In genomic region chr6:21998131-21998530, GRCm38 (mm10) we compare ENCODE assay signal across 11 mouse cellular contexts. TPM values are rescaled to one million over a fixed set of nuclear protein-coding genes. Genes with fewer than 3 reads are reported as not detected.
DNase-seq lines count a peak whose midpoint lies in the region; ATAC-seq and TF ChIP-seq lines count a peak whose summit lies in the region.
"Had no signal": no experiment of that assay in that cellular context is flagged by ENCODE, and none has a peak within 500 bp of the region (broad histone marks: within the 10 kb centered on the region; RNA-seq: fewer than 3 reads in every experiment).

No protein-coding gene starts in this region.

- WGBS in forebrain, embryonic 10.5 days: 84% methylated on average over 4 of the region's 4 CpGs
- 76% methylated on average over 4 of the region's 4 CpGs for WGBS in forebrain, embryonic 11.5 days
- 32% methylated on average over 4 of the region's 4 CpGs for WGBS in kidney, embryonic 15.5 days

- H3K4me1 ChIP-seq in forebrain, embryonic 10.5 days: peaks cover 28% of the 10 kb centered on the region
- H3K4me1 ChIP-seq in forebrain, embryonic 11.5 days (replicated peaks; ENCODE audit: control insufficient read depth, insufficient read depth, low read length): no peaks in the 10 kb centered on the region
- peaks cover 60% of the 10 kb centered on the region for H3K4me1 ChIP-seq in kidney, embryonic 15.5 days
- peaks cover 8% of the 10 kb centered on the region for H3K4me1 ChIP-seq in embryonic fibroblast, embryonic 13.5 days (ENCODE audit: control insufficient read depth, insufficient read depth, low read length)
- H3K4me1 ChIP-seq: hindbrain, embryonic 15.5 days had no signal

- H3K27me3 ChIP-seq in forebrain, embryonic 10.5 days (ENCODE audit: poor library complexity, severe bottlenecking): peaks cover 26% of the 10 kb centered on the region
- no peaks in the 10 kb centered on the region for H3K27me3 ChIP-seq in forebrain, embryonic 11.5 days (ENCODE audit: control insufficient read depth, insufficient read depth, low read length)
- H3K27me3 ChIP-seq in kidney, embryonic 15.5 days: no peaks in the 10 kb centered on the region
- H3K27me3 ChIP-seq: hindbrain, embryonic 15.5 days had no signal

- H3K9me3 ChIP-seq in forebrain, embryonic 10.5 days: no peaks in the 10 kb centered on the region
- no peaks in the 10 kb centered on the region for H3K9me3 ChIP-seq in forebrain, embryonic 11.5 days (ENCODE audit: control insufficient read depth, low read length)
- H3K9me3 ChIP-seq in kidney, embryonic 15.5 days (replicated peaks): no peaks in the 10 kb centered on the region
- H3K9me3 ChIP-seq: hindbrain, embryonic 15.5 days had no signal

- no peak for ATAC-seq in forebrain, embryonic 11.5 days (replicated peaks; ENCODE audit: low FRiP score)
- no peak for ATAC-seq in kidney, embryonic 15.5 days (replicated peaks; ENCODE audit: low FRiP score)
- ATAC-seq in megakaryocyte progenitor cell, adult 5-6 weeks (replicated peaks; ENCODE audit: poor library complexity): peak; percentile 68

- DNase-seq in forebrain, embryonic 10.5 days (ENCODE audit: extremely low spot score, low spot score): no peak
- no peak for DNase-seq in forebrain, embryonic 11.5 days (ENCODE audit: low spot score)
- no peak for DNase-seq in kidney, adult 9 months
- no peak for DNase-seq in left cerebral cortex, postnatal 4 days
- DNase-seq in cerebellum, postnatal 14 days: no peak
- DNase-seq: cerebellum, postnatal 36 days had no signal

- intact Hi-C loops in left cerebral cortex, postnatal 4 days (cut with DNase I): no loop called here

- H3K4me3 ChIP-seq in forebrain, embryonic 10.5 days: no peak overlapping the region
- H3K4me3 ChIP-seq in forebrain, embryonic 11.5 days (ENCODE audit: low read depth, low read length): no peak overlapping the region
- no peak overlapping the region for H3K4me3 ChIP-seq in kidney, embryonic 15.5 days (replicated peaks)
- no peak overlapping the region for H3K4me3 ChIP-seq in embryonic fibroblast, embryonic 13.5 days (ENCODE audit: insufficient read depth, low read length)
- H3K4me3 ChIP-seq: hindbrain, embryonic 15.5 days; layer of hippocampus, adult 2 months had no signal

- no peak overlapping the region for H3K4me2 ChIP-seq in forebrain, embryonic 11.5 days (ENCODE audit: low read depth, low read length, severe bottlenecking)
- 0 out of 2 replicates have a peak overlapping the region, but pooled peaks have one; percentile 49 for H3K4me2 ChIP-seq in kidney, embryonic 15.5 days
- H3K4me2 ChIP-seq: hindbrain, embryonic 15.5 days had no signal

- H3K9ac ChIP-seq in forebrain, embryonic 11.5 days (ENCODE audit: low read length): no peak overlapping the region
- no peak overlapping the region for H3K9ac ChIP-seq in kidney, embryonic 15.5 days
- H3K9ac ChIP-seq: hindbrain, embryonic 15.5 days had no signal

- no peak for TF ChIP-seq CTCF in embryonic fibroblast, embryonic 13.5 days (IDR thresholded peaks at IDR 0.05; ENCODE audit: borderline replicate concordance, insufficient read depth, low read length)

- peak overlapping the region; percentile 20; the same call in 1 of the 2 replicates for H3K27ac ChIP-seq in forebrain, embryonic 10.5 days
- no peak overlapping the region for H3K27ac ChIP-seq in forebrain, embryonic 11.5 days (ENCODE audit: low read depth, low read length)
- H3K27ac ChIP-seq in kidney, embryonic 15.5 days: peak overlapping the region; percentile 90
- H3K27ac ChIP-seq in embryonic fibroblast, embryonic 13.5 days (ENCODE audit: insufficient read depth, low read length): peak overlapping the region; percentile 69
- H3K27ac ChIP-seq: hindbrain, embryonic 15.5 days; layer of hippocampus, adult 2 months had no signal

- no peaks in the 10 kb centered on the region for H3K36me3 ChIP-seq in forebrain, embryonic 10.5 days (replicated peaks)
- H3K36me3 ChIP-seq in forebrain, embryonic 11.5 days (ENCODE audit: control insufficient read depth, insufficient read depth, low read length): no peaks in the 10 kb centered on the region
- H3K36me3 ChIP-seq in kidney, embryonic 15.5 days: no peaks in the 10 kb centered on the region
- H3K36me3 ChIP-seq: hindbrain, embryonic 15.5 days had no signal

- no peak for TF ChIP-seq POLR2A in embryonic fibroblast, embryonic 13.5 days (IDR thresholded peaks at IDR 0.05; ENCODE audit: low read depth, low read length)

RNA-seq across cellular contexts. Expression of gene Cped1, which starts 12.4 kb away (rescaled TPM):
- polyA plus RNA-seq in forebrain, embryonic 10.5 days (2016; fragmentation: Nextera tagmentation; extraction: Ambion mirVana): 24.3 and 25.5 TPM in 2 replicates
- polyA plus RNA-seq in forebrain, embryonic 11.5 days (2014; fragmentation: Nextera tagmentation; extraction: Ambion mirVana): 15.3 and 17.2 TPM in 2 replicates
- 41.8 and 43.9 TPM in 2 replicates for polyA plus RNA-seq in kidney, embryonic 15.5 days (2015; fragmentation: Nextera tagmentation; extraction: Ambion mirVana)
- 23.4 and 34.4 TPM in 2 replicates for polyA plus RNA-seq in embryonic fibroblast, embryonic 13.5 days (2011; ENCODE audit: insufficient read length, low read depth, missing spikeins)
- total RNA-seq in megakaryocyte progenitor cell, adult 5-6 weeks (2015): 1.1 and 6.0 TPM in 2 replicates
- 1.2 and 3.2 TPM in 2 replicates for total RNA-seq in megakaryocyte progenitor cell, adult 5-6 weeks (2017)
- 1 to 10 TPM; 2.8 to 5.9 TPM for total RNA-seq in left cerebral cortex, postnatal 4 days (2021)

RNA-seq across cellular contexts. Expression of gene Ing3, which starts 48.8 kb away (rescaled TPM):
- 48.4 and 59.5 TPM in 2 replicates for polyA plus RNA-seq in forebrain, embryonic 10.5 days (2016; fragmentation: Nextera tagmentation; extraction: Ambion mirVana)
- polyA plus RNA-seq in forebrain, embryonic 11.5 days (2014; fragmentation: Nextera tagmentation; extraction: Ambion mirVana): 44.5 and 46.7 TPM in 2 replicates
- polyA plus RNA-seq in kidney, embryonic 15.5 days (2015; fragmentation: Nextera tagmentation; extraction: Ambion mirVana): 64.5 and 72.0 TPM in 2 replicates
- 10.8 and 20.2 TPM in 2 replicates for polyA plus RNA-seq in embryonic fibroblast, embryonic 13.5 days (2011; ENCODE audit: insufficient read length, low read depth, missing spikeins)
- 42.9 and 46.0 TPM in 2 replicates for total RNA-seq in megakaryocyte progenitor cell, adult 5-6 weeks (2015)
- total RNA-seq in megakaryocyte progenitor cell, adult 5-6 weeks (2017): 33.5 and 36.3 TPM in 2 replicates
- 10 to 100 TPM; 21.8 to 22.8 TPM for total RNA-seq in left cerebral cortex, postnatal 4 days (2021)
